Mouse (Mus musculus) CD8-positive naive resting alpha-beta T cell, adult 2 months (primary cell): ENCODE measurements around the gene Kcnj6.

Source experiments
- DNase-seq, 2 experiments: peaks; one replicate each; pipeline ENCODE4 v3.0.0; 2022; ENCODE audit warnings: low read depth in 2 of 2, low spot score in 2 of 2

Kcnj6 gene

GRCm38 (mm10) chr16:94720476-94721153 is 276.9 kb downstream of the Kcnj6 start:
- DNase-seq, result no peak

DNA sequence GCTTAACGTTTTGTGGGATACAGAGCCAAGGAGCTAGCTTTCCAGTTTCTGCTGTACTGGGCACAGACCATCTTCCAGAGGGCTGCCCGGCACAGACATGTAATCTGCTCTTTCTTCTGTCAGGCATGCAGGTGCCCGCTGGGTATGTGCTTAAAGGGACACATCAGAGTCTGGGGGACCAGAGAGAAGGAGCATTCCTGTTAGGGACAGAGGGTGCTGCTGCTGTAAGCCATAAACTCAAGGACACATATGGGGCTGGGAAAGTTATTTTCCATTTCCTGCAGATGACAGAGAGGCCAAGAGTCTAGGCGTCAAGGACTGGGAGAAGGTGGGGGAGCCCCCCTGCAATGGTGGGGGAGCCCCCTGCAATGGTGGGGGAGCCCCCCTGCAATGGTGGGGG is 278.0 kb downstream of the Kcnj6 start:
- no peak for DNase-seq

- no peak for DNase-seq
These were observed 278.6 kb downstream of the Kcnj6 start for GRCm38 (mm10) chr16:94718919-94719318.

DNA sequence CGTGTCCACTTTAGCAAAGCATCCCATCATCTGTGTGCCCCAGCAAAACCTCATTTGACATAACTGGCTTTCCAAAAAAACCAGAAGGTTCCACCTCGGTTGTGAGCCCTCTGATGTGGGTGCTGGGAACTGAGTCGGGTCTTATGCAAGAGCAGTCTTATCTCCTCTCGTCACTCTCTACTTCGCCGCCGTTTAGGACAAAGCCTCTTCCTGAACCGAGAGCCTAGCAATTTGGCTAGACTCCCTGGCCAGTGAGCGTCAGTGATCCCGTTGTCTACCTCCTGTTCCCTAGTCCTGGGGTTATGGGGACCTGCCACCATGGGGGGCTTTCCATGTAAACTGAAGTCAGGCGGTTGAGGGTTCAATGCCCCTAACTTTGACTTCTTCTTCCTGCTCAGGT is 280.4 kb downstream of the Kcnj6 start:
- no peak for DNase-seq

GRCm38 (mm10) chr16:94714483-94714882 is 283.0 kb downstream of the Kcnj6 start:
- DNase-seq, result no peak

DNA sequence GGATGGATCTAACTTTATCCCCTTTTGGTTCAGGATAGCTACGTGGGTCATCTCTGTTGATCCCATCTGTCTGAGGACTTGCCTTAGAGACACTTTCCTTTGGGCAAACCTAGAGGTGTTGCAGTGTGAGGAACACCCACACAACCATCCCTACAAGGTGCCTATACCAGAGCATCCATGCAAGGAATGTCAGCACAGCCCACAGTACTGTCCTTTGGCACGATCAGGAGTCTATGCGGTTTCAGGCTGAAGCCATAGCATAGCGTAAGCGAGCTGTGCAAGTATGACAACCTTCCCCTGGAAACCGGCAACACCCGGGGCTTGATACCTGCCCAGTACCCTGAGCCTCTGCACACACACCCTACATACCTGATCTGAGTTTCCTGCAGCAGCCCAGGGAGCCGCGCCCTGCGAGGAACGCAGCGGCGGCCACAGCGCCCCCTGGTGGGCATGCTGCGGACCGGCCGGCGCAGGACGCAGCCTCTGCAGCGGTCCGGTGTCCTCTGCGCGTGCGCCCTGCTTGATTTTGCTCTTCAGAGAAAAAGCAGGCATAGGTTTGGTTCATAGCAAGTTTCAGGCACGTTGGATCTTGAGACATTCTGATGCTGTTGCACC is 283.9 kb downstream of the Kcnj6 start:
- DNase-seq, result peak; percentile 71 to 79

DNA sequence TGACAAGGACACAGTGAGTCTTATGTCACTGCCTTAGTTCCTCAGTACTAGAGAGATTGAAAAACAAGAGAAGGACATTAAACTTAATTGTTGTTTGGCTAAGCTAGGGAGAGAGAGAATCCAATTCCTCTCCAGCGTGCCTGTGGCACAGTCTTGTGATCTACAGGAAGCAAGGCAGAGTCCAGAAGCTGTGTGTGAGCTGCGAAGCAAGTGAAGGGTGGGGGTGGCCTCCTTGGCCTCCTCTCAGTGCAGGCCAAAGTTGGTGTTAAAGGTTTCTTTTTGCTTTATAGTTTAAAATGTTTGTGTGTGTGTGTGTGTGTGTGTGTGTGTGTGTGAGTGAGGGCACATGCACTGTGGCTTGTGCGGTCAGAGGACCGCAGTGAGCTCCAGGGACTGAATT is 295.5 kb downstream of the Kcnj6 start:
- no peak for DNase-seq

- no peak for DNase-seq
These were observed 296.4 kb downstream of the Kcnj6 start for GRCm38 (mm10) chr16:94701141-94701540.
